Mouse (Mus musculus) inflammation-experienced regulatory T-cells, adult 6 months (primary cell): Measurements from ENCODE around the gene Nccrp1. TPM values are rescaled to one million over a fixed set of nuclear protein-coding genes. Genes with fewer than 3 reads are reported as not detected.
"Not testable (repeated sequence)": the region's sequence is repeated elsewhere in the genome, so short reads cannot be mapped to it uniquely, and the experiment has no call there.

ENCODE experiments used
- ATAC-seq: one replicate; pipeline ENCODE4 v1.8.0; 2017
- polyA plus RNA-seq, 3 experiments: library from polyadenylated mRNA; unstranded; fragments of 100-300 nt; shearing (Covaris generic); gene quantifications; one replicate each; pipeline ENCODE4 v1.2.1; 2017

The Nccrp1 gene
- polyA plus RNA-seq, 3 experiments from 2014 or later: 1.4 TPM; not detected in 2

GRCm38 (mm10) chr7:28510405-28510974 is 36.6 kb downstream of the Nccrp1 start, which contains the start of gene Ifnl2:
Ifnl2 (minus strand) TSS chr7:28510455.
- ATAC-seq: not testable (repeated sequence)

- ATAC-seq: not testable (repeated sequence)
These were observed 37.9 kb downstream of the Nccrp1 start for GRCm38 (mm10) chr7:28509121-28509520.

- no peak for ATAC-seq
These were observed 41.5 kb downstream of the Nccrp1 start for GRCm38 (mm10) chr7:28505585-28505984.

- no peak for ATAC-seq
These were observed 51.6 kb downstream of the Nccrp1 start for GRCm38 (mm10) chr7:28495426-28495825.

Other genes with a start within 250 kb of the Nccrp1 start
- gene Dll3, start 245.0 kb downstream of the Nccrp1 start, polyA plus RNA-seq: not detected
- 10 to 100 TPM; 27.6 to 39.1 (median 36.4) TPM for gene Timm50, start 235.2 kb downstream of the Nccrp1 start, polyA plus RNA-seq
- gene Supt5, start 208.5 kb downstream of the Nccrp1 start, polyA plus RNA-seq: 100 to 1,000 TPM in 2 of 3 experiments, 10 to 100 TPM in 1; 95.7 to 122 (median 120) TPM
- 1,000 to 10,000 TPM in 2 of 3 experiments, 100 to 1,000 TPM in 1; 937 to 1,605 (median 1,546) TPM for gene Rps16, start 196.6 kb downstream of the Nccrp1 start, polyA plus RNA-seq
- 100 to 1,000 TPM in 1 of 3 experiments, 10 to 100 TPM in 2; 48.5 to 102 (median 74.0) TPM for gene Plekhg2, start 174.7 kb downstream of the Nccrp1 start, polyA plus RNA-seq
- gene Zfp36, start 167.0 kb downstream of the Nccrp1 start, polyA plus RNA-seq: 100 to 1,000 TPM; 100 to 211 (median 148) TPM
- 10 to 100 TPM; 26.2 to 33.0 (median 32.5) TPM for gene Med29, start 154.5 kb downstream of the Nccrp1 start, polyA plus RNA-seq
- 10 to 100 TPM; 46.2 to 59.4 (median 51.8) TPM for gene Paf1, start 154.3 kb downstream of the Nccrp1 start, polyA plus RNA-seq
- 100 to 1,000 TPM; 470 to 850 (median 500) TPM for gene Gmfg, start 109.8 kb downstream of the Nccrp1 start, polyA plus RNA-seq
- under 1 TPM in 1 of 3 experiments, not detected in 2; 0.17 TPM for gene Lrfn1, start 95.3 kb downstream of the Nccrp1 start, polyA plus RNA-seq
- gene Ifnl2, start 36.8 kb downstream of the Nccrp1 start, polyA plus RNA-seq: not detected
- not detected for gene Ifnl3, start 24.4 kb downstream of the Nccrp1 start, polyA plus RNA-seq
- not detected for gene Sycn, start 6.4 kb downstream of the Nccrp1 start, polyA plus RNA-seq
- gene Samd4b, start 50.9 kb upstream of the Nccrp1 start, polyA plus RNA-seq: 1 to 10 TPM; 6.4 to 9.8 (median 8.2) TPM
- gene Pak4, start 50.9 kb upstream of the Nccrp1 start, polyA plus RNA-seq: 1 to 10 TPM; 2.1 to 3.7 (median 2.6) TPM
- gene Acp7, start 84.1 kb upstream of the Nccrp1 start, polyA plus RNA-seq: not detected
- gene Fbxo27, start 145.6 kb upstream of the Nccrp1 start, polyA plus RNA-seq: 1 to 10 TPM in 2 of 3 experiments, under 1 TPM in 1; 0.93 to 4.4 (median 1.3) TPM
- gene Fbxo17, start 169.6 kb upstream of the Nccrp1 start, polyA plus RNA-seq: 1 to 10 TPM; 1.4 to 9.9 (median 6.4) TPM
- gene Mrps12, start 194.6 kb upstream of the Nccrp1 start, polyA plus RNA-seq: 10 to 100 TPM; 55.8 to 67.1 (median 65.2) TPM
- 10 to 100 TPM in 2 of 3 experiments, 1 to 10 TPM in 1; 9.1 to 13.2 (median 10.8) TPM for gene Sars2, start 194.7 kb upstream of the Nccrp1 start, polyA plus RNA-seq
- gene Ccer2, start 208.9 kb upstream of the Nccrp1 start, polyA plus RNA-seq: not detected
- gene Sirt2, start 219.5 kb upstream of the Nccrp1 start, polyA plus RNA-seq: 100 to 1,000 TPM in 1 of 3 experiments, 10 to 100 TPM in 2; 65.3 to 134 (median 90.9) TPM
- gene Nfkbib, start 220.3 kb upstream of the Nccrp1 start, polyA plus RNA-seq: 10 to 100 TPM; 46.0 to 72.8 (median 53.3) TPM
- gene Rinl, start 241.7 kb upstream of the Nccrp1 start, polyA plus RNA-seq: 100 to 1,000 TPM; 216 to 294 (median 288) TPM